Comparison of ENCODE assay signal across 8 mouse cellular contexts in genomic region chr9:56464863-56465654, GRCm38 (mm10). TPM values are rescaled to one million over a fixed set of nuclear protein-coding genes. Genes with fewer than 3 reads are reported as not detected.
A peak's percentile ranks its signal among the peaks of the same experiment; 100 is the strongest.
DNase-seq lines count a peak whose midpoint lies in the region; ATAC-seq lines count a peak whose summit lies in the region.

No protein-coding gene starts in this region.

- H3K4me3 ChIP-seq in neural tube, embryonic 12.5 days = no peak overlapping the region

- peak; percentile 95 for ATAC-seq in inflammation-experienced regulatory T-cells, adult 6 months
- ATAC-seq in neural tube, embryonic 12.5 days (ENCODE audit: low FRiP score, low read depth) = peak; percentile 68; the same call in 1 of the 2 replicates

- peak overlapping the region; percentile 50; the same call in 1 of the 2 replicates for H3K27ac ChIP-seq in neural tube, embryonic 12.5 days

- peaks cover 13% of the 10 kb centered on the region; the same call in 1 of the 2 replicates for H3K36me3 ChIP-seq in neural tube, embryonic 12.5 days

- WGBS in neural tube, embryonic 12.5 days = 10% methylated on average over 23 of the region's 23 CpGs

- H3K4me2 ChIP-seq in neural tube, embryonic 12.5 days (replicated peaks) = peak overlapping the region; percentile 50

- no peaks in the 10 kb centered on the region for H3K9me3 ChIP-seq in neural tube, embryonic 12.5 days

- peak; percentile 89 for DNase-seq in 3T3-L1 (ENCODE audit: low read depth, low spot score)
- DNase-seq in adrenal gland, adult 8-10 months = peak; percentile 61
- DNase-seq in forelimb bud, embryonic 11.5 days (ENCODE audit: low read depth, low spot score) = peak; percentile 32
- peak; percentile 62 to 80 for DNase-seq in lung, adult 18-20 months
- DNase-seq in cerebellum, adult 18-20 months = no peak
- DNase-seq in testis, postnatal 10 days (ENCODE audit: low spot score) = no peak

- no peaks in the 10 kb centered on the region for H3K27me3 ChIP-seq in neural tube, embryonic 12.5 days (replicated peaks)

- peaks cover 27% of the 10 kb centered on the region for H3K4me1 ChIP-seq in neural tube, embryonic 12.5 days

- H3K9ac ChIP-seq in neural tube, embryonic 12.5 days = 0 out of 2 replicates have a peak overlapping the region, but pooled peaks have one; percentile 42

RNA-seq across cellular contexts. Expression of gene Hmg20a, which starts 46.6 kb away (rescaled TPM):
- total RNA-seq in adrenal gland, adult 8-10 months (2022) = 10 to 100 TPM; 48.6 to 62.3 (median 54.7) TPM
- 10 to 100 TPM; 30.0 to 66.3 (median 62.4) TPM for polyA plus RNA-seq in inflammation-experienced regulatory T-cells, adult 6 months (2017; shearing (Covaris generic))
- 79.3 and 84.7 TPM in 2 replicates for polyA plus RNA-seq in neural tube, embryonic 12.5 days (2016; fragmentation: Nextera tagmentation; extraction: Ambion mirVana)

RNA-seq across cellular contexts. Expression of gene Peak1, which starts 47.2 kb away (rescaled TPM):
- 10 to 100 TPM; 54.2 to 77.2 (median 64.8) TPM for total RNA-seq in adrenal gland, adult 8-10 months (2022)
- polyA plus RNA-seq in inflammation-experienced regulatory T-cells, adult 6 months (2017; shearing (Covaris generic)) = 10 to 100 TPM; 18.5 to 26.2 (median 19.4) TPM
- 7.1 and 7.8 TPM in 2 replicates for polyA plus RNA-seq in neural tube, embryonic 12.5 days (2016; fragmentation: Nextera tagmentation; extraction: Ambion mirVana)

Comparison
In these comparisons a context has a peak if more than half of its experiments do, and no peak if none do; other contexts are left out.
1. DNase-seq: peak in 3T3-L1 (single experiment), adrenal gland, adult 8-10 months (single experiment), forelimb bud, embryonic 11.5 days (single experiment) and lung, adult 18-20 months (2 of 2); none in cerebellum, adult 18-20 months (0 of 2) and testis, postnatal 10 days (single experiment).